8 mouse cellular contexts compared by ENCODE assay signal in genomic region chr15:101240799-101241204, GRCm38 (mm10). TPM values are rescaled to one million over a fixed set of nuclear protein-coding genes. Genes with fewer than 3 reads are reported as not detected.
A peak's percentile ranks its signal among the peaks of the same experiment; 100 is the strongest.
DNase-seq lines count a peak whose midpoint lies in the region; ATAC-seq and TF ChIP-seq lines count a peak whose summit lies in the region.

No protein-coding gene starts in this region.

- no peaks in the 10 kb centered on the region for H3K9me3 ChIP-seq in forebrain, embryonic 11.5 days (ENCODE audit: control insufficient read depth, low read length)
- H3K9me3 ChIP-seq in heart, embryonic 16.5 days (replicated peaks; ENCODE audit: control insufficient read depth, low read length): no peaks in the 10 kb centered on the region
- no peaks in the 10 kb centered on the region for H3K9me3 ChIP-seq in liver, embryonic 15.5 days (replicated peaks)
- H3K9me3 ChIP-seq in neural tube, embryonic 12.5 days: no peaks in the 10 kb centered on the region

- no peak overlapping the region for H3K9ac ChIP-seq in forebrain, embryonic 11.5 days (ENCODE audit: low read length)
- H3K9ac ChIP-seq in heart, embryonic 16.5 days (ENCODE audit: low read length): peak overlapping the region; percentile 62
- no peak overlapping the region; the same call in 1 of the 2 replicates for H3K9ac ChIP-seq in liver, embryonic 15.5 days
- H3K9ac ChIP-seq in neural tube, embryonic 12.5 days: no peak overlapping the region

- ATAC-seq in CD4-positive, CD25-positive, alpha-beta regulatory T cell, adult 4 months: peak; percentile 84
- peak; percentile 63 for ATAC-seq in forebrain, embryonic 11.5 days (replicated peaks; ENCODE audit: low FRiP score)
- peak; percentile 86 for ATAC-seq in heart, embryonic 16.5 days (replicated peaks; ENCODE audit: extremely low read depth, insufficient read depth, low FRiP score)
- ATAC-seq in liver, embryonic 15.5 days (ENCODE audit: insufficient read depth): peak; percentile 54
- peak; percentile 68 for ATAC-seq in neural tube, embryonic 12.5 days (ENCODE audit: low FRiP score, low read depth)

- 14% methylated on average over 10 of the region's 10 CpGs for WGBS in forebrain, embryonic 11.5 days
- 2% methylated on average over 10 of the region's 10 CpGs for WGBS in heart, embryonic 16.5 days
- 5% methylated on average over 10 of the region's 10 CpGs for WGBS in liver, embryonic 15.5 days (ENCODE audit: insufficient replicate concordance)
- 16% methylated on average over 10 of the region's 10 CpGs for WGBS in neural tube, embryonic 12.5 days

- TF ChIP-seq CTCF in testis, adult 2 months (IDR thresholded peaks at IDR 0.05; ENCODE audit: control insufficient read depth, insufficient read depth, insufficient replicate concordance, low read depth, low read length): peak; percentile 65; the same call in 1 of the 2 replicates

- TF ChIP-seq POLR2A in testis, adult 2 months (IDR thresholded peaks at IDR 0.05; ENCODE audit: control insufficient read depth, low read depth, low read length): no peak

- H3K4me1 ChIP-seq in brown adipose tissue, adult 24 weeks (ENCODE audit: control insufficient read depth, insufficient read depth, insufficient read length, low read length): no peaks in the 10 kb centered on the region
- peaks cover 6% of the 10 kb centered on the region; the same call in 1 of the 2 replicates for H3K4me1 ChIP-seq in forebrain, embryonic 11.5 days (replicated peaks; ENCODE audit: control insufficient read depth, insufficient read depth, low read length)
- H3K4me1 ChIP-seq in heart, embryonic 16.5 days (ENCODE audit: control insufficient read depth, insufficient read depth, low read length): peaks cover 37% of the 10 kb centered on the region
- H3K4me1 ChIP-seq in liver, embryonic 15.5 days (replicated peaks): peaks cover 20% of the 10 kb centered on the region
- peaks cover 16% of the 10 kb centered on the region for H3K4me1 ChIP-seq in neural tube, embryonic 12.5 days
- H3K4me1 ChIP-seq in testis, adult 2 months (ENCODE audit: control insufficient read depth, insufficient read depth, low read length): peaks cover 11% of the 10 kb centered on the region

- H3K27me3 ChIP-seq in forebrain, embryonic 11.5 days (ENCODE audit: control insufficient read depth, insufficient read depth, low read length): no peaks in the 10 kb centered on the region; the same call in 1 of the 2 replicates
- no peaks in the 10 kb centered on the region for H3K27me3 ChIP-seq in heart, embryonic 16.5 days (ENCODE audit: control insufficient read depth, insufficient read depth, low read length)
- peaks cover 26% of the 10 kb centered on the region for H3K27me3 ChIP-seq in liver, embryonic 15.5 days
- peaks cover 4% of the 10 kb centered on the region; the same call in 1 of the 2 replicates for H3K27me3 ChIP-seq in neural tube, embryonic 12.5 days (replicated peaks)
- no peaks in the 10 kb centered on the region for H3K27me3 ChIP-seq in testis, adult 2 months (ENCODE audit: control insufficient read depth, insufficient read depth, low read length)

- H3K4me2 ChIP-seq in forebrain, embryonic 11.5 days (ENCODE audit: low read depth, low read length, severe bottlenecking): peak overlapping the region; percentile 26; the same call in 1 of the 2 replicates
- peak overlapping the region; percentile 64 for H3K4me2 ChIP-seq in heart, embryonic 16.5 days (ENCODE audit: low read depth, low read length)
- peak overlapping the region; percentile 48 for H3K4me2 ChIP-seq in liver, embryonic 15.5 days
- peak overlapping the region; percentile 47 for H3K4me2 ChIP-seq in neural tube, embryonic 12.5 days (replicated peaks)

- 0 out of 2 replicates have a peak overlapping the region, but pooled peaks have one; percentile 9 for H3K4me3 ChIP-seq in brown adipose tissue, adult 24 weeks (ENCODE audit: insufficient read depth, low read depth, low read length)
- no peak overlapping the region for H3K4me3 ChIP-seq in forebrain, embryonic 11.5 days (ENCODE audit: low read depth, low read length)
- H3K4me3 ChIP-seq in heart, embryonic 16.5 days (ENCODE audit: low read length): peak overlapping the region; percentile 38
- H3K4me3 ChIP-seq in liver, embryonic 15.5 days (replicated peaks): peak overlapping the region; percentile 5; the same call in 1 of the 2 replicates
- H3K4me3 ChIP-seq in neural tube, embryonic 12.5 days: no peak overlapping the region
- no peak overlapping the region for H3K4me3 ChIP-seq in testis, adult 2 months (ENCODE audit: control insufficient read depth, low read depth, low read length)

- H3K27ac ChIP-seq in brown adipose tissue, adult 24 weeks (replicated peaks; ENCODE audit: low read depth, low read length): 0 out of 2 replicates have a peak overlapping the region, but pooled peaks have one; percentile 22
- H3K27ac ChIP-seq in forebrain, embryonic 11.5 days (ENCODE audit: low read depth, low read length): no peak overlapping the region
- H3K27ac ChIP-seq in heart, embryonic 16.5 days (ENCODE audit: low read length): peak overlapping the region; percentile 93
- H3K27ac ChIP-seq in liver, embryonic 15.5 days (replicated peaks): no peak overlapping the region
- no peak overlapping the region for H3K27ac ChIP-seq in neural tube, embryonic 12.5 days
- H3K27ac ChIP-seq in testis, adult 2 months (ENCODE audit: control insufficient read depth, insufficient read depth, low read depth, low read length): no peak overlapping the region

- no peaks in the 10 kb centered on the region for H3K36me3 ChIP-seq in forebrain, embryonic 11.5 days (ENCODE audit: control insufficient read depth, insufficient read depth, low read length)
- H3K36me3 ChIP-seq in heart, embryonic 16.5 days (ENCODE audit: control insufficient read depth, insufficient read depth): no peaks in the 10 kb centered on the region
- H3K36me3 ChIP-seq in liver, embryonic 15.5 days (replicated peaks): no peaks in the 10 kb centered on the region
- no peaks in the 10 kb centered on the region for H3K36me3 ChIP-seq in neural tube, embryonic 12.5 days
- no peaks in the 10 kb centered on the region for H3K36me3 ChIP-seq in testis, adult 2 months (ENCODE audit: control insufficient read depth, insufficient read depth, low read length)

- peak; percentile 85 for DNase-seq in forebrain, embryonic 11.5 days (ENCODE audit: low spot score)
- DNase-seq in kidney, postnatal 36 days: peak; percentile 90 to 93

RNA-seq across cellular contexts. Expression of gene Nr4a1, which starts 13.3 kb away (rescaled TPM):
- 100 to 1,000 TPM in 1 of 2 experiments, 10 to 100 TPM in 1; 57.3 to 120 TPM for polyA plus RNA-seq in CD4-positive, CD25-positive, alpha-beta regulatory T cell, adult 4 months (2017; shearing (Covaris generic))
- 20.8 and 136 TPM in 2 replicates for polyA plus RNA-seq in brown adipose tissue, adult 24 weeks (2012; ENCODE audit: insufficient read depth, insufficient read length, missing spikeins)
- polyA plus RNA-seq in forebrain, embryonic 11.5 days (2014; fragmentation: Nextera tagmentation; extraction: Ambion mirVana): 2.6 and 2.7 TPM in 2 replicates
- 12.6 and 13.5 TPM in 2 replicates for polyA plus RNA-seq in heart, embryonic 16.5 days (2015; fragmentation: Nextera tagmentation; extraction: Ambion mirVana)
- 0.68 and 0.83 TPM in 2 replicates for polyA plus RNA-seq in liver, embryonic 15.5 days (2015; fragmentation: Nextera tagmentation; extraction: Ambion mirVana)
- polyA plus RNA-seq in neural tube, embryonic 12.5 days (2016; fragmentation: Nextera tagmentation; extraction: Ambion mirVana): 6.8 and 7.5 TPM in 2 replicates
- polyA plus RNA-seq in testis, adult 2 months (2012; rRNA removed): 51.4 TPM in 2 replicates

RNA-seq across cellular contexts. Expression of gene Grasp, which starts 16.8 kb away (rescaled TPM):
- under 1 TPM in 1 of 2 experiments, not detected in 1; 0.47 TPM for polyA plus RNA-seq in CD4-positive, CD25-positive, alpha-beta regulatory T cell, adult 4 months (2017; shearing (Covaris generic))
- 1.7 and 3.7 TPM in 2 replicates for polyA plus RNA-seq in brown adipose tissue, adult 24 weeks (2012; ENCODE audit: insufficient read depth, insufficient read length, missing spikeins)
- 4.6 and 5.6 TPM in 2 replicates for polyA plus RNA-seq in forebrain, embryonic 11.5 days (2014; fragmentation: Nextera tagmentation; extraction: Ambion mirVana)
- 3.1 and 3.4 TPM in 2 replicates for polyA plus RNA-seq in heart, embryonic 16.5 days (2015; fragmentation: Nextera tagmentation; extraction: Ambion mirVana)
- polyA plus RNA-seq in liver, embryonic 15.5 days (2015; fragmentation: Nextera tagmentation; extraction: Ambion mirVana): 0.37 and 0.46 TPM in 2 replicates
- polyA plus RNA-seq in neural tube, embryonic 12.5 days (2016; fragmentation: Nextera tagmentation; extraction: Ambion mirVana): 9.2 and 13.8 TPM in 2 replicates
- 1.8 and 1.9 TPM in 2 replicates for polyA plus RNA-seq in testis, adult 2 months (2012; rRNA removed)

RNA-seq across cellular contexts. Expression of gene Atg101, which starts 43.3 kb away (rescaled TPM):
- 10 to 100 TPM; 67.8 to 79.0 TPM for polyA plus RNA-seq in CD4-positive, CD25-positive, alpha-beta regulatory T cell, adult 4 months (2017; shearing (Covaris generic))
- 34.8 and 38.0 TPM in 2 replicates for polyA plus RNA-seq in brown adipose tissue, adult 24 weeks (2012; ENCODE audit: insufficient read depth, insufficient read length, missing spikeins)
- polyA plus RNA-seq in forebrain, embryonic 11.5 days (2014; fragmentation: Nextera tagmentation; extraction: Ambion mirVana): 62.1 and 65.7 TPM in 2 replicates
- 64.5 and 68.9 TPM in 2 replicates for polyA plus RNA-seq in heart, embryonic 16.5 days (2015; fragmentation: Nextera tagmentation; extraction: Ambion mirVana)
- polyA plus RNA-seq in liver, embryonic 15.5 days (2015; fragmentation: Nextera tagmentation; extraction: Ambion mirVana): 25.5 and 27.3 TPM in 2 replicates
- 74.0 and 80.4 TPM in 2 replicates for polyA plus RNA-seq in neural tube, embryonic 12.5 days (2016; fragmentation: Nextera tagmentation; extraction: Ambion mirVana)
- 16.4 and 17.5 TPM in 2 replicates for polyA plus RNA-seq in testis, adult 2 months (2012; rRNA removed)

RNA-seq across cellular contexts. Expression of gene 6030408B16Rik, which starts 52.2 kb away (rescaled TPM):
- polyA plus RNA-seq in CD4-positive, CD25-positive, alpha-beta regulatory T cell, adult 4 months (2017; shearing (Covaris generic)): not detected
- 0.91 TPM in 1 of 2 replicates, not detected in the other for polyA plus RNA-seq in brown adipose tissue, adult 24 weeks (2012; ENCODE audit: insufficient read depth, insufficient read length, missing spikeins)
- polyA plus RNA-seq in forebrain, embryonic 11.5 days (2014; fragmentation: Nextera tagmentation; extraction: Ambion mirVana): 0.21 and 0.71 TPM in 2 replicates
- 2.8 and 7.1 TPM in 2 replicates for polyA plus RNA-seq in heart, embryonic 16.5 days (2015; fragmentation: Nextera tagmentation; extraction: Ambion mirVana)
- 0.30 and 0.81 TPM in 2 replicates for polyA plus RNA-seq in liver, embryonic 15.5 days (2015; fragmentation: Nextera tagmentation; extraction: Ambion mirVana)
- 0.13 and 0.23 TPM in 2 replicates for polyA plus RNA-seq in neural tube, embryonic 12.5 days (2016; fragmentation: Nextera tagmentation; extraction: Ambion mirVana)
- 8.5 and 10.4 TPM in 2 replicates for polyA plus RNA-seq in testis, adult 2 months (2012; rRNA removed)

Comparison
In these comparisons a context has a peak if more than half of its experiments do, and no peak if none do; other contexts are left out.
1. H3K27ac ChIP-seq: peak in brown adipose tissue, adult 24 weeks (single experiment) and heart, embryonic 16.5 days (single experiment); none in forebrain, embryonic 11.5 days (single experiment), liver, embryonic 15.5 days (single experiment), neural tube, embryonic 12.5 days (single experiment) and testis, adult 2 months (single experiment).
2. H3K4me3 ChIP-seq: peak in brown adipose tissue, adult 24 weeks (single experiment), heart, embryonic 16.5 days (single experiment) and liver, embryonic 15.5 days (single experiment); none in forebrain, embryonic 11.5 days (single experiment), neural tube, embryonic 12.5 days (single experiment) and testis, adult 2 months (single experiment).
3. Peak in every context shown above with its lines, with median percentiles within 50 percentile points of each other: ATAC-seq and H3K4me2 ChIP-seq.